In genomic region chr5:121795800-121796199, GRCm38 (mm10) we compare ENCODE assay signal across 13 mouse cellular contexts. TPM values are rescaled to one million over a fixed set of nuclear protein-coding genes. Genes with fewer than 3 reads are reported as not detected.
DNase-seq lines count a peak whose midpoint lies in the region; ATAC-seq and TF ChIP-seq lines count a peak whose summit lies in the region.
"Had no signal": no experiment of that assay in that cellular context is flagged by ENCODE, and none has a peak within 500 bp of the region (broad histone marks: within the 10 kb centered on the region; RNA-seq: fewer than 3 reads in every experiment).

No protein-coding gene starts in this region.

- H3K4me2 ChIP-seq in forebrain, embryonic 14.5 days (ENCODE audit: low read length): no peak overlapping the region
- H3K4me2 ChIP-seq in forebrain, embryonic 16.5 days (ENCODE audit: low read length): no peak overlapping the region
- no peak overlapping the region for H3K4me2 ChIP-seq in liver, postnatal 0 days (ENCODE audit: low read depth, low read length)
- H3K4me2 ChIP-seq: heart, embryonic 15.5 days; lung, embryonic 15.5 days; midbrain, embryonic 15.5 days had no signal

- peaks cover 73% of the 10 kb centered on the region for H3K36me3 ChIP-seq in forebrain, embryonic 14.5 days (ENCODE audit: control insufficient read depth, insufficient read depth, low read length)
- H3K36me3 ChIP-seq in forebrain, embryonic 16.5 days (ENCODE audit: control insufficient read depth, insufficient read depth): peaks cover 19% of the 10 kb centered on the region
- H3K36me3 ChIP-seq in liver, postnatal 0 days (replicated peaks; ENCODE audit: insufficient read depth, low read length): peaks cover 50% of the 10 kb centered on the region

- intact Hi-C loops in left cerebral cortex, postnatal 4 days (cut with DNase I): no loop called here

- WGBS in forebrain, embryonic 14.5 days: 81% methylated on average over 3 of the region's 3 CpGs
- 81% methylated on average over 3 of the region's 3 CpGs for WGBS in forebrain, embryonic 16.5 days
- 76% methylated on average over 3 of the region's 3 CpGs for WGBS in liver, postnatal 0 days (ENCODE audit: insufficient replicate concordance)

- peak; percentile 9 for DNase-seq in forebrain, embryonic 14.5 days (ENCODE audit: low spot score)
- DNase-seq in liver, postnatal 0 days: no peak
- no peak for DNase-seq in liver
- DNase-seq in CD4-positive, CD25-positive, alpha-beta regulatory T cell, adult 2 months (ENCODE audit: low read depth, low spot score): peak; percentile 73
- no peak for DNase-seq in cerebellum, adult 11 months
- no peak for DNase-seq in left cerebral cortex, postnatal 4 days
- DNase-seq: adrenal gland, adult 8-10 months had no signal

- no peak overlapping the region for H3K27ac ChIP-seq in forebrain, embryonic 14.5 days (ENCODE audit: low read depth, low read length)
- no peak overlapping the region for H3K27ac ChIP-seq in forebrain, embryonic 16.5 days (ENCODE audit: low read length)
- no peak overlapping the region for H3K27ac ChIP-seq in liver, postnatal 0 days (ENCODE audit: low read depth)
- H3K27ac ChIP-seq: heart, embryonic 15.5 days; limb, embryonic 10.5 days; lung, embryonic 15.5 days; midbrain, embryonic 15.5 days had no signal

- no peaks in the 10 kb centered on the region for H3K9me3 ChIP-seq in forebrain, embryonic 14.5 days (replicated peaks; ENCODE audit: control insufficient read depth, low read length)
- no peaks in the 10 kb centered on the region for H3K9me3 ChIP-seq in forebrain, embryonic 16.5 days (ENCODE audit: control insufficient read depth, low read length)
- H3K9me3 ChIP-seq in liver, postnatal 0 days (ENCODE audit: low read length): no peaks in the 10 kb centered on the region
- H3K9me3 ChIP-seq: heart, embryonic 15.5 days; limb, embryonic 10.5 days; lung, embryonic 15.5 days; midbrain, embryonic 15.5 days had no signal

- no peaks in the 10 kb centered on the region for H3K27me3 ChIP-seq in forebrain, embryonic 14.5 days (replicated peaks; ENCODE audit: control insufficient read depth, insufficient read depth, low read length)
- no peaks in the 10 kb centered on the region for H3K27me3 ChIP-seq in forebrain, embryonic 16.5 days (replicated peaks; ENCODE audit: control insufficient read depth, insufficient read depth, low read length)
- H3K27me3 ChIP-seq in liver, postnatal 0 days (ENCODE audit: insufficient read depth, low read length): no peaks in the 10 kb centered on the region
- H3K27me3 ChIP-seq: heart, embryonic 15.5 days; lung, embryonic 15.5 days; midbrain, embryonic 15.5 days had no signal

- no peak for ATAC-seq in forebrain, embryonic 14.5 days
- no peak for ATAC-seq in forebrain, embryonic 16.5 days
- ATAC-seq in liver, postnatal 0 days: no peak
- peak; percentile 72 for ATAC-seq in megakaryocyte progenitor cell, adult 5-6 weeks (replicated peaks; ENCODE audit: poor library complexity)
- ATAC-seq: midbrain, embryonic 15.5 days had no signal

- TF ChIP-seq EP300 in liver, postnatal 0 days (IDR thresholded peaks at IDR 0.05; ENCODE audit: low read depth): no peak

- TF ChIP-seq CTCF in liver, postnatal 0 days (IDR thresholded peaks at IDR 0.05; ENCODE audit: low read depth): peak; percentile 55

- H3K4me3 ChIP-seq in forebrain, embryonic 14.5 days (ENCODE audit: low read depth, low read length): no peak overlapping the region
- H3K4me3 ChIP-seq in forebrain, embryonic 16.5 days (replicated peaks; ENCODE audit: low read length): no peak overlapping the region
- no peak overlapping the region for H3K4me3 ChIP-seq in liver, postnatal 0 days (ENCODE audit: low read depth, low read length)
- H3K4me3 ChIP-seq: heart, embryonic 15.5 days; limb, embryonic 10.5 days; lung, embryonic 15.5 days; midbrain, embryonic 15.5 days had no signal

- H3K4me1 ChIP-seq in forebrain, embryonic 14.5 days (ENCODE audit: control insufficient read depth, insufficient read depth, low read length): no peaks in the 10 kb centered on the region
- H3K4me1 ChIP-seq in forebrain, embryonic 16.5 days (replicated peaks; ENCODE audit: control insufficient read depth, insufficient read depth, low read length): no peaks in the 10 kb centered on the region
- H3K4me1 ChIP-seq in liver, postnatal 0 days (ENCODE audit: insufficient read depth): no peaks in the 10 kb centered on the region
- H3K4me1 ChIP-seq: heart, embryonic 15.5 days; limb, embryonic 10.5 days; lung, embryonic 15.5 days; midbrain, embryonic 15.5 days had no signal

- no peak overlapping the region for H3K9ac ChIP-seq in forebrain, embryonic 14.5 days (ENCODE audit: low read length)
- H3K9ac ChIP-seq in forebrain, embryonic 16.5 days (replicated peaks; ENCODE audit: low read depth, low read length): no peak overlapping the region
- H3K9ac ChIP-seq in liver, postnatal 0 days (replicated peaks): no peak overlapping the region
- H3K9ac ChIP-seq: heart, embryonic 15.5 days; lung, embryonic 15.5 days; midbrain, embryonic 15.5 days had no signal

RNA-seq across cellular contexts. Expression of gene Sh2b3, which starts 41.6 kb away (rescaled TPM):
- polyA plus RNA-seq in forebrain, embryonic 14.5 days (2014; fragmentation: Nextera tagmentation; extraction: Ambion mirVana): 4.4 and 5.4 TPM in 2 replicates
- 5.5 and 5.9 TPM in 2 replicates for polyA plus RNA-seq in forebrain, embryonic 16.5 days (2015; fragmentation: Nextera tagmentation; extraction: Ambion mirVana)
- polyA plus RNA-seq in liver, postnatal 0 days (2015; fragmentation: Nextera tagmentation; extraction: Ambion mirVana): 9.0 and 9.1 TPM in 2 replicates
- total RNA-seq in megakaryocyte progenitor cell, adult 5-6 weeks (2015): 28.2 and 31.7 TPM in 2 replicates
- 13.5 and 13.6 TPM in 2 replicates for total RNA-seq in megakaryocyte progenitor cell, adult 5-6 weeks (2017)
- total RNA-seq in left cerebral cortex, postnatal 4 days (2021): 10 to 100 TPM; 13.3 to 13.4 TPM

RNA-seq across cellular contexts. Expression of gene Pheta1, which starts 53.0 kb away (rescaled TPM):
- polyA plus RNA-seq in forebrain, embryonic 14.5 days (2014; fragmentation: Nextera tagmentation; extraction: Ambion mirVana): 34.7 and 41.4 TPM in 2 replicates
- polyA plus RNA-seq in forebrain, embryonic 16.5 days (2015; fragmentation: Nextera tagmentation; extraction: Ambion mirVana): 55.7 TPM in 2 replicates
- polyA plus RNA-seq in liver, postnatal 0 days (2015; fragmentation: Nextera tagmentation; extraction: Ambion mirVana): 4.8 and 5.7 TPM in 2 replicates
- total RNA-seq in megakaryocyte progenitor cell, adult 5-6 weeks (2015): 0.35 and 1.7 TPM in 2 replicates
- total RNA-seq in megakaryocyte progenitor cell, adult 5-6 weeks (2017): 1.6 and 2.4 TPM in 2 replicates
- 10 to 100 TPM; 19.4 to 19.9 TPM for total RNA-seq in left cerebral cortex, postnatal 4 days (2021)

Comparison
In these comparisons a context has a peak if more than half of its experiments do, and no peak if none do; other contexts are left out.
1. DNase-seq: peak in forebrain, embryonic 14.5 days (single experiment) and CD4-positive, CD25-positive, alpha-beta regulatory T cell, adult 2 months (single experiment); none in liver, postnatal 0 days (single experiment), liver (single experiment), cerebellum, adult 11 months (single experiment) and left cerebral cortex, postnatal 4 days (single experiment).